Mouse (Mus musculus) brown adipose tissue, adult 24 weeks (tissue): ENCODE results near the gene Serpinb9d. TPM values are rescaled to one million over a fixed set of nuclear protein-coding genes. Genes with fewer than 3 reads are reported as not detected.
"Not testable (repeated sequence)": the region's sequence is repeated elsewhere in the genome, so short reads cannot be mapped to it uniquely, and the experiment has no call there.

Experiments used
- H3K27ac ChIP-seq: fragments of 200-500 bp; replicated peaks from 2 replicates; pipeline ENCODE4 v1.5.1; 2012; ENCODE audit warnings: low read depth, mild to moderate bottlenecking, low read length
- H3K4me1 ChIP-seq: fragments of 200-500 bp; 2 replicates; pipeline ENCODE4 v1.6.1; 2012; ENCODE audit warnings: low read length, mixed read lengths; ENCODE audit not compliant: control insufficient read depth, insufficient read depth, insufficient read length
- H3K4me3 ChIP-seq: fragments of 200-500 bp; 2 replicates; pipeline ENCODE4 v1.5.1; 2012; ENCODE audit warnings: low read depth, mild to moderate bottlenecking, low read length, moderate library complexity; ENCODE audit not compliant: insufficient read depth
- polyA plus RNA-seq: library from polyadenylated mRNA; stranded (reverse); fragments of >200 nt; gene quantifications from 2 replicates; pipeline ENCODE4 v1.2.4, GENCODE M21; 2012; ENCODE audit not compliant: missing spikeins, insufficient read depth, insufficient read length

Gene Serpinb9d
- polyA plus RNA-seq = not detected in 2 replicates

- Histone ChIP-seq H3K27ac (no peak within 1 kb of the TSS), H3K4me3 (no peak within 1 kb of the TSS), H3K4me1 (no peaks in the 10 kb centered on the region)
Measured at GRCm38 (mm10) chr13:33192659-33193058, at the start of gene Serpinb9d. Gene Serpinb9d (plus strand): TSS chr13:33192959.

- Histone ChIP-seq H3K4me3 (no peak within 1 kb of the TSS), H3K4me1 (no peaks in the 10 kb centered on the region), H3K27ac (no peak within 1 kb of the TSS)
Measured at GRCm38 (mm10) chr13:33159642-33160041, 33.1 kb upstream of the Serpinb9d start, which contains the start of gene Serpinb9c. Gene Serpinb9c (minus strand): TSS chr13:33159742.

- not testable (repeated sequence) for H3K4me3 ChIP-seq, H3K4me1 ChIP-seq, H3K27ac ChIP-seq
Measured at GRCm38 (mm10) chr13:33190486-33190885, 2.3 kb upstream of the Serpinb9d start.

- H3K27ac ChIP-seq = no peak overlapping the region
- no peak overlapping the region for H3K4me3 ChIP-seq
- H3K4me1 ChIP-seq = no peaks in the 10 kb centered on the region
Measured at GRCm38 (mm10) chr13:33199740-33200139, 7.0 kb downstream of the Serpinb9d start.

- not testable (repeated sequence) for H3K4me1 ChIP-seq, H3K4me3 ChIP-seq, H3K27ac ChIP-seq
Measured at GRCm38 (mm10) chr13:33249312-33249711, 56.6 kb downstream of the Serpinb9d start, which contains the start of gene Serpinb9e. Gene Serpinb9e (plus strand): TSS chr13:33249612.

Other genes starting within 250 kb of the Serpinb9d start
- gene Serpinb6b, start 227.8 kb upstream of the Serpinb9d start, polyA plus RNA-seq = 1.2 and 2.9 TPM in 2 replicates
- 6.1 and 9.8 TPM in 2 replicates for gene Serpinb9, start 189.7 kb upstream of the Serpinb9d start, polyA plus RNA-seq
- gene Serpinb9b, start 165.5 kb upstream of the Serpinb9d start, polyA plus RNA-seq = not detected in 2 replicates
- not detected in 2 replicates for gene Serpinb1b, start 114.4 kb upstream of the Serpinb9d start, polyA plus RNA-seq
- not detected in 2 replicates for gene Serpinb9c, start 33.2 kb upstream of the Serpinb9d start, polyA plus RNA-seq
- not detected in 2 replicates for gene Serpinb9e, start 56.7 kb downstream of the Serpinb9d start, polyA plus RNA-seq
- gene Serpinb9f, start 131.1 kb downstream of the Serpinb9d start, polyA plus RNA-seq = not detected in 2 replicates
- gene Gm11397, start 202.8 kb downstream of the Serpinb9d start, polyA plus RNA-seq = not detected in 2 replicates